Mouse (Mus musculus) left cerebral cortex, postnatal 4 days (tissue): ENCODE measurements around the gene Slc16a9. TPM values are rescaled to one million over a fixed set of nuclear protein-coding genes. Genes with fewer than 3 reads are reported as not detected.

Experiments used
- DNase-seq: peaks from one replicate; pipeline ENCODE4 v3.0.0-alpha.2; 2022
- intact Hi-C: fragments of 180-260 bp; cut with DNase I; formaldehyde crosslinking; loops from one replicate; pipeline ENCODE4 v1.15.1; 2025
- total RNA-seq, 2 experiments: library from RNA; stranded (reverse); gene quantifications; 2 replicates each; pipeline ENCODE4 v1.2.3; 2021

Gene Slc16a9
- total RNA-seq, 2 experiments from 2014 or later, result 3.7 to 4.7 TPM

- intact Hi-C loops, result no loop called here
- DNase-seq, result no peak
Measured at GRCm38 (mm10) chr10:70246076-70246475, 1.2 kb downstream of the Slc16a9 start.

GRCm38 (mm10) chr10:70250354-70250753, 5.5 kb downstream of the Slc16a9 start:
- intact Hi-C loops, result no loop called here
- DNase-seq, result no peak

GRCm38 (mm10) chr10:70250766-70251165, 5.9 kb downstream of the Slc16a9 start:
- no peak for DNase-seq
- intact Hi-C loops, result no loop called here

GRCm38 (mm10) chr10:70254666-70255065, 9.8 kb downstream of the Slc16a9 start:
- intact Hi-C loops, result no loop called here
- DNase-seq, result peak; percentile 14

- DNase-seq, result no peak
- intact Hi-C loops, result no loop called here
Measured at GRCm38 (mm10) chr10:70255601-70256210, 10.8 kb downstream of the Slc16a9 start.

GRCm38 (mm10) chr10:70257029-70257428, 12.1 kb downstream of the Slc16a9 start:
- intact Hi-C loops, result no loop called here
- no peak for DNase-seq

GRCm38 (mm10) chr10:70260904-70261303, 16.0 kb downstream of the Slc16a9 start:
- no peak for DNase-seq
- intact Hi-C loops, result no loop called here

- no peak for DNase-seq
- intact Hi-C loops, result no loop called here
Measured at GRCm38 (mm10) chr10:70262051-70262450, 17.2 kb downstream of the Slc16a9 start.

- intact Hi-C loops, result no loop called here
- DNase-seq, result no peak
Measured at GRCm38 (mm10) chr10:70263681-70264189, 18.8 kb downstream of the Slc16a9 start.

- DNase-seq, result no peak
- intact Hi-C loops, result no loop called here
Measured at GRCm38 (mm10) chr10:70264337-70265036, 19.6 kb downstream of the Slc16a9 start.

GRCm38 (mm10) chr10:70266501-70266900, 21.6 kb downstream of the Slc16a9 start:
- DNase-seq, result no peak
- intact Hi-C loops, result no loop called here

GRCm38 (mm10) chr10:70268581-70269446, 23.9 kb downstream of the Slc16a9 start:
- no peak for DNase-seq
- intact Hi-C loops, result no loop called here

GRCm38 (mm10) chr10:70269447-70269787, 24.5 kb downstream of the Slc16a9 start:
- intact Hi-C loops, result no loop called here

GRCm38 (mm10) chr10:70276678-70277077, 31.8 kb downstream of the Slc16a9 start:
- no peak for DNase-seq
- intact Hi-C loops, result no loop called here

More at GRCm38 (mm10) chr10:70269447-70269787, 24.5 kb downstream of the Slc16a9 start:
- DNase-seq, result no peak

GRCm38 (mm10) chr10:70279349-70279748, 34.4 kb downstream of the Slc16a9 start:
- DNase-seq, result no peak
- intact Hi-C loops, result no loop called here

- intact Hi-C loops, result no loop called here
Measured at GRCm38 (mm10) chr10:70287825-70288235, 42.9 kb downstream of the Slc16a9 start.

GRCm38 (mm10) chr10:70288406-70289327, 43.8 kb downstream of the Slc16a9 start:
- intact Hi-C loops, result no loop called here
- no peak for DNase-seq

More at GRCm38 (mm10) chr10:70287825-70288235, 42.9 kb downstream of the Slc16a9 start:
- no peak for DNase-seq

GRCm38 (mm10) chr10:70292014-70292413, 47.1 kb downstream of the Slc16a9 start:
- DNase-seq, result no peak

GRCm38 (mm10) chr10:70294094-70294493, 49.2 kb downstream of the Slc16a9 start:
- intact Hi-C loops, result loop anchor here (5.0 to 10.0 kb wide), 6 partner anchors 119 to 927 kb away; partner anchors contain the start of gene Ccdc6
- DNase-seq, result no peak

More at GRCm38 (mm10) chr10:70292014-70292413, 47.1 kb downstream of the Slc16a9 start:
- intact Hi-C loops, result loop anchor here (5.0 to 10.0 kb wide), 6 partner anchors 117 to 925 kb away; partner anchors contain the start of gene Ccdc6
